In the genomic region with DNA sequence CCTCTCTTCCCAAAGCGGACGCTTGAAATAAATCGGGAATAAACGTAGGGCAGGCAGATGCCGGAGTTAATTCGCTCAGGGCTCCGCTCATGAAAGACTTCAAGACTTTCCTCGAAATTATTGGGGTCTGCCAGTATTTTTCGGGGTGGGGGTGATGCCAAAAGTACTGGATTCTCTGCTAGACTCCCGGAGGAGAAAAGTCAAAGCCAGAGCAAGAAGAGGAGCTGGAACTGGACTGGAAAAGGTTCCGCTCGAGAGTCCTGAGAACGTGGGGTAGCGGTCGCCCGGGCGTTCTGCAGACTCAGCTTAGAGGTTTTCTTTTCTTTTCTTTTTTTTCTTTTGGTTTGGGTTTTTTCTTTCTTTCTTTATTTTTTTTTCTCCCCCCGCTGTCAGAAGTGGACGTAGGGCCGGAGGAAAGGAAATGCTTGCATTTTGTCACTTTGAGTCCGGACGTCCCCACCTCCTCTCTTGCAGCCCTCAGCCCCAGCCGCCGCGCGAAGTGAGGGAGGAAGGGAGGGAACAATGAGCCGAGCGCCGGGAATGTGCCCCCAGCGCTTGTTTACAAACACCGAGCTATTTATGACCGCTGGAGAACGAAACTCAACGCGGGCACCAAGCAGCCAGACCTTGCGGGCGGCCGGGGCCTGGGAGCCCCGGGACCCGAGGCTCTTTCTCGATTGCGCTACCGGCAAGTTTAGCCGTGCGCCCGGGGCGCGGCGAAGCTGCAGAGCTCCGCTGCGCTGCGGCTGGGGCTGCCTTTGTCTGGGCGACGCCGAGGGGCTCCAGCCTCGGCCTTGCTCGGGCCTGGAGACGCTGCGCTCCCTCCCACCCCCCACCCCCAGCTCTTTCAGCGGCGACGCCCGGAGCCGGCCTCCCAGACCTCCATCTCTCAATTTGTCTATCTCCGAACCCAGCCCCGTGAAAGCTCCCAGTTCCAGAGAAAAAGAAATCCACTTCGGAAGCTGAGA, we compare ENCODE assay signal across 8 mouse cellular contexts. TPM values are rescaled to one million over a fixed set of nuclear protein-coding genes. Genes with fewer than 3 reads are reported as not detected.
DNase-seq lines count a peak whose midpoint lies in the region; ATAC-seq and TF ChIP-seq lines count a peak whose summit lies in the region.

No protein-coding gene starts in this region.

- H3K36me3 ChIP-seq in forebrain, embryonic 13.5 days (ENCODE audit: poor library complexity, severe bottlenecking): no peaks in the 10 kb centered on the region
- H3K36me3 ChIP-seq in hindbrain, embryonic 10.5 days: peaks cover 17% of the 10 kb centered on the region
- no peaks in the 10 kb centered on the region for H3K36me3 ChIP-seq in liver, embryonic 12.5 days
- 0 out of 2 replicates have a peak, but pooled peaks cover 5% of the 10 kb centered on the region for H3K36me3 ChIP-seq in neural tube, embryonic 13.5 days

- H3K27ac ChIP-seq in bone marrow, adult 2 months (ENCODE audit: control insufficient read depth, insufficient read depth, low read depth, low read length, poor library complexity): peak overlapping the region; percentile 69
- H3K27ac ChIP-seq in forebrain, embryonic 13.5 days: peak overlapping the region; percentile 97
- H3K27ac ChIP-seq in hindbrain, embryonic 10.5 days: peak overlapping the region; percentile 100
- peak overlapping the region; percentile 82 for H3K27ac ChIP-seq in liver, embryonic 12.5 days
- H3K27ac ChIP-seq in neural tube, embryonic 13.5 days (replicated peaks): peak overlapping the region; percentile 100

- peak overlapping the region; percentile 89 for H3K9ac ChIP-seq in forebrain, embryonic 13.5 days
- H3K9ac ChIP-seq in liver, embryonic 12.5 days: peak overlapping the region; percentile 74
- peak overlapping the region; percentile 100 for H3K9ac ChIP-seq in neural tube, embryonic 13.5 days

- no peaks in the 10 kb centered on the region for H3K4me1 ChIP-seq in bone marrow, adult 2 months (ENCODE audit: control insufficient read depth, insufficient read depth, low read length)
- peaks cover 42% of the 10 kb centered on the region for H3K4me1 ChIP-seq in forebrain, embryonic 13.5 days
- H3K4me1 ChIP-seq in hindbrain, embryonic 10.5 days (replicated peaks): peaks cover 43% of the 10 kb centered on the region
- peaks cover 30% of the 10 kb centered on the region for H3K4me1 ChIP-seq in liver, embryonic 12.5 days
- peaks cover 41% of the 10 kb centered on the region for H3K4me1 ChIP-seq in neural tube, embryonic 13.5 days (replicated peaks)

- H3K27me3 ChIP-seq in forebrain, embryonic 13.5 days: peaks cover 49% of the 10 kb centered on the region
- peaks cover 3% of the 10 kb centered on the region; the same call in 1 of the 2 replicates for H3K27me3 ChIP-seq in hindbrain, embryonic 10.5 days (ENCODE audit: insufficient read depth, poor library complexity, severe bottlenecking)
- peaks cover 70% of the 10 kb centered on the region for H3K27me3 ChIP-seq in liver, embryonic 12.5 days (replicated peaks)
- H3K27me3 ChIP-seq in neural tube, embryonic 13.5 days: no peaks in the 10 kb centered on the region

- ATAC-seq in forebrain, embryonic 13.5 days: peak; percentile 61
- no peak; the same call in 1 of the 2 replicates for ATAC-seq in liver, embryonic 12.5 days
- ATAC-seq in neural tube, embryonic 13.5 days (ENCODE audit: low read depth): peak; percentile 49

- no peaks in the 10 kb centered on the region for H3K9me3 ChIP-seq in forebrain, embryonic 13.5 days (replicated peaks)
- no peaks in the 10 kb centered on the region for H3K9me3 ChIP-seq in hindbrain, embryonic 10.5 days
- no peaks in the 10 kb centered on the region for H3K9me3 ChIP-seq in liver, embryonic 12.5 days (replicated peaks)
- no peaks in the 10 kb centered on the region for H3K9me3 ChIP-seq in neural tube, embryonic 13.5 days

- TF ChIP-seq POLR2A in bone marrow, adult 2 months (IDR thresholded peaks at IDR 0.05; ENCODE audit: borderline replicate concordance, control insufficient read depth, low read depth, low read length): no peak

- peak overlapping the region; percentile 76 for H3K4me3 ChIP-seq in bone marrow, adult 2 months (replicated peaks; ENCODE audit: control insufficient read depth, low read depth, low read length)
- peak overlapping the region; percentile 61 for H3K4me3 ChIP-seq in forebrain, embryonic 13.5 days
- peak overlapping the region; percentile 82 for H3K4me3 ChIP-seq in hindbrain, embryonic 10.5 days
- peak overlapping the region; percentile 65 for H3K4me3 ChIP-seq in liver, embryonic 12.5 days
- H3K4me3 ChIP-seq in neural tube, embryonic 13.5 days: peak overlapping the region; percentile 77

- WGBS in bone marrow, adult 2 months: under 1% methylated on average over 67 of the region's 67 CpGs
- under 1% methylated on average over 65 of the region's 67 CpGs for WGBS in forebrain, embryonic 13.5 days
- WGBS in hindbrain, embryonic 10.5 days: under 1% methylated on average over 67 of the region's 67 CpGs
- WGBS in liver, embryonic 12.5 days (ENCODE audit: insufficient replicate concordance): under 1% methylated on average over 66 of the region's 67 CpGs
- under 1% methylated on average over 67 of the region's 67 CpGs for WGBS in neural tube, embryonic 13.5 days

- peak; percentile 57 for DNase-seq in ovary, postnatal 14 days (ENCODE audit: low spot score)
- DNase-seq in ovary, postnatal 10 days (ENCODE audit: low spot score): no peak
- DNase-seq in hindbrain, embryonic 10.5 days (ENCODE audit: low spot score): peak; percentile 73
- no peak for DNase-seq in thymus, postnatal 36 days

- no peak for TF ChIP-seq CTCF in bone marrow, adult 2 months (IDR thresholded peaks at IDR 0.05; ENCODE audit: control insufficient read depth, insufficient read depth, low read length)

- H3K4me2 ChIP-seq in forebrain, embryonic 13.5 days: peak overlapping the region; percentile 85
- peak overlapping the region; percentile 89 for H3K4me2 ChIP-seq in liver, embryonic 12.5 days
- peak overlapping the region; percentile 92 for H3K4me2 ChIP-seq in neural tube, embryonic 13.5 days

RNA-seq across cellular contexts. Expression of a gene that starts 0.7 kb away (rescaled TPM):
- polyA plus RNA-seq in bone marrow, adult 2 months (2011; ENCODE audit: insufficient read depth, insufficient read length, low replicate concordance, missing spikeins): 5.5 and 7.8 TPM in 2 replicates
- polyA plus RNA-seq in forebrain, embryonic 13.5 days (2015; fragmentation: Nextera tagmentation; extraction: Ambion mirVana): 28.6 and 46.9 TPM in 2 replicates
- polyA plus RNA-seq in hindbrain, embryonic 10.5 days (2016; fragmentation: Nextera tagmentation; extraction: Ambion mirVana): 92.9 and 123 TPM in 2 replicates
- 24.6 TPM in 2 replicates for polyA plus RNA-seq in liver, embryonic 12.5 days (2016; fragmentation: Nextera tagmentation; extraction: Ambion mirVana)
- 159 and 171 TPM in 2 replicates for polyA plus RNA-seq in neural tube, embryonic 13.5 days (2015; fragmentation: Nextera tagmentation; extraction: Ambion mirVana)

Comparison
In these comparisons a context has a peak if more than half of its experiments do, and no peak if none do; other contexts are left out.
1. DNase-seq: peak in ovary, postnatal 14 days (single experiment) and hindbrain, embryonic 10.5 days (single experiment); none in ovary, postnatal 10 days (single experiment) and thymus, postnatal 36 days (0 of 2).
2. Peak in every context shown above with its lines, with median percentiles within 50 percentile points of each other: H3K27ac ChIP-seq, H3K4me3 ChIP-seq, H3K4me2 ChIP-seq and H3K9ac ChIP-seq.